Mouse (Mus musculus) stomach, postnatal 0 days (tissue): Measurements from ENCODE around the gene Gfra1. TPM values are rescaled to one million over a fixed set of nuclear protein-coding genes. Genes with fewer than 3 reads are reported as not detected.
A peak's percentile ranks its signal among the peaks of the same experiment; 100 is the strongest.

Experiments used
- ATAC-seq: fragments of 200-750 bp; cut with Nextera tagmentation; 2 replicates; pipeline ENCODE4 v1.8.0; 2017; ENCODE audit not compliant: low FRiP score, low TSS enrichment
- DNase-seq: peaks from one replicate; pipeline ENCODE4 v3.0.0-alpha.2; 2016; ENCODE audit warnings: low spot score
- H3K27ac ChIP-seq: fragments of 300-500 bp; sonication (generic); replicated peaks from 2 replicates; pipeline ENCODE4 v1.5.1; 2014; ENCODE audit warnings: mild to moderate bottlenecking, control low read depth
- H3K27me3 ChIP-seq: fragments of 300-500 bp; sonication (generic); 2 replicates; pipeline ENCODE4 v1.6.1; 2014; ENCODE audit warnings: low read length; ENCODE audit not compliant: control insufficient read depth, insufficient read depth
- H3K36me3 ChIP-seq: fragments of 300-500 bp; sonication (generic); 2 replicates; pipeline ENCODE4 v1.6.1; 2014; ENCODE audit warnings: low read length, mixed read lengths; ENCODE audit not compliant: control insufficient read depth, insufficient read depth
- H3K4me1 ChIP-seq: fragments of 300-500 bp; sonication (generic); replicated peaks from 2 replicates; pipeline ENCODE4 v1.6.1; 2014; ENCODE audit warnings: antibody characterized with exemption; ENCODE audit not compliant: control insufficient read depth, insufficient read depth
- H3K4me2 ChIP-seq: fragments of 300-500 bp; sonication (generic); replicated peaks from 2 replicates; pipeline ENCODE4 v1.6.1; 2014; ENCODE audit warnings: low read depth, mild to moderate bottlenecking, control low read depth, moderate library complexity
- H3K4me3 ChIP-seq: fragments of 300-500 bp; sonication (generic); 2 replicates; pipeline ENCODE4 v1.5.1; 2014; ENCODE audit warnings: low read depth, low read length, control low read depth
- H3K9ac ChIP-seq: fragments of 300-500 bp; sonication (generic); 2 replicates; pipeline ENCODE4 v1.6.1; 2014; ENCODE audit warnings: mild to moderate bottlenecking, low read length, control low read depth, mixed read lengths
- H3K9me3 ChIP-seq: fragments of 300-500 bp; sonication (generic); 2 replicates; pipeline ENCODE4 v1.6.1; 2016; ENCODE audit warnings: low read length; ENCODE audit not compliant: control insufficient read depth
- CTCF ChIP-seq: IDR thresholded peaks from 2 replicates; pipeline ENCODE4 v1.5.1; 2016; ENCODE audit warnings: antibody characterized with exemption, low read depth, mild to moderate bottlenecking, moderate library complexity
- EP300 ChIP-seq: optimal IDR thresholded peaks from 2 replicates; pipeline ENCODE3; 2016; ENCODE audit warnings: antibody characterized with exemption
- WGBS: fragments of 180-500 bp; shearing (Covaris S2); extraction: QIAGEN DNeasy Blood & Tissue Kit; methylation state at CpG from one replicate; pipeline ENCODE4 v1.1.7; 2014; 5-methylcytosine and 5-hydroxymethylcytosine counted together
- polyA plus RNA-seq: library from polyadenylated mRNA; unstranded; fragments of >200 nt; fragmentation: Nextera tagmentation; extraction: Ambion mirVana; gene quantifications from 2 replicates; pipeline ENCODE4 v1.2.1, GENCODE M21; 2015

Gene Gfra1
- polyA plus RNA-seq, 1 experiment from 2014 or later = 9.1 TPM

DNA sequence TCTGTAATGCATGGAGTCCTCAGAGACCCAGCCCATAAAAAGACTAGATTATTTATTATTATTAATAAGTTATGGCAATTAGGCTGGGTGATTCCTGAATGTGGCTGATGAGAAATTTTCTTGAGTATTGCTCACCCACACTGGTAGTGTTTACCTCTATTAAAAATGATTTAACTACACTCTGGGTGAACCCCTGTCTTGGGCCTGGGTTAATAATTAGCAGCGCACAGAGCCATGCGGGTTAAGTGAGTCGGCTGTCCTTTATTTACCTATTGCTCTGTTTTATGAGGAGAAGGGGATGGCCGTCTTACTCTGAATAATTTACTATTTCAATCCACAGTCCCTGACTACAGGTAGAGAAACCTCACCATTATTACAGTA lies 59.1 kb downstream of the Gfra1 start:
- no peak overlapping the region for H3K9ac ChIP-seq
- WGBS = 43% methylated on average over 4 of the region's 4 CpGs
- H3K4me1 ChIP-seq = no peaks in the 10 kb centered on the region; the same call in 1 of the 2 replicates
- peak; percentile 91 for ATAC-seq
- H3K4me3 ChIP-seq = no peak overlapping the region
- H3K27ac ChIP-seq = peak overlapping the region; percentile 40; the same call in 1 of the 2 replicates
- TF ChIP-seq EP300 (no peak), CTCF (no peak)
- peak; percentile 59 for DNase-seq
- H3K36me3 ChIP-seq = no peaks in the 10 kb centered on the region
- no peaks in the 10 kb centered on the region for H3K9me3 ChIP-seq
- no peak overlapping the region for H3K4me2 ChIP-seq
- H3K27me3 ChIP-seq = no peaks in the 10 kb centered on the region

GRCm38 (mm10) chr19:58395785-58396603 lies 59.7 kb downstream of the Gfra1 start:
- Histone ChIP-seq H3K27ac (peak overlapping the region; percentile 40; the same call in 1 of the 2 replicates), H3K9ac (no peak overlapping the region), H3K36me3 (no peaks in the 10 kb centered on the region), H3K4me1 (no peaks in the 10 kb centered on the region; the same call in 1 of the 2 replicates), H3K27me3 (no peaks in the 10 kb centered on the region), H3K4me2 (no peak overlapping the region), H3K9me3 (no peaks in the 10 kb centered on the region), H3K4me3 (no peak overlapping the region)
- peak; percentile 39 for DNase-seq
- WGBS = 58% methylated on average over 16 of the region's 16 CpGs
- TF ChIP-seq EP300 (no peak), CTCF (no peak)
- peak; percentile 53 for ATAC-seq

GRCm38 (mm10) chr19:58393121-58393520 lies 62.6 kb downstream of the Gfra1 start:
- no peak for ATAC-seq
- H3K4me3 ChIP-seq = no peak overlapping the region
- TF ChIP-seq CTCF = no peak
- TF ChIP-seq EP300 = no peak
- no peak overlapping the region for H3K4me2 ChIP-seq
- no peaks in the 10 kb centered on the region for H3K27me3 ChIP-seq
- no peak overlapping the region for H3K27ac ChIP-seq
- WGBS = 85% methylated on average over 7 of the region's 7 CpGs
- no peaks in the 10 kb centered on the region for H3K9me3 ChIP-seq
- H3K36me3 ChIP-seq = no peaks in the 10 kb centered on the region
- no peak overlapping the region for H3K9ac ChIP-seq
- no peak for DNase-seq
- H3K4me1 ChIP-seq = no peaks in the 10 kb centered on the region; the same call in 1 of the 2 replicates

GRCm38 (mm10) chr19:58391796-58392195 lies 63.9 kb downstream of the Gfra1 start:
- Histone ChIP-seq H3K9ac (no peak overlapping the region), H3K9me3 (no peaks in the 10 kb centered on the region), H3K36me3 (no peaks in the 10 kb centered on the region), H3K4me3 (no peak overlapping the region), H3K4me2 (no peak overlapping the region), H3K4me1 (no peaks in the 10 kb centered on the region; the same call in 1 of the 2 replicates), H3K27me3 (no peaks in the 10 kb centered on the region), H3K27ac (no peak overlapping the region)
- TF ChIP-seq EP300 (no peak), CTCF (no peak)
- no peak for DNase-seq
- ATAC-seq = no peak
- 68% methylated on average over 5 of the region's 5 CpGs for WGBS

GRCm38 (mm10) chr19:58389466-58389865 lies 66.2 kb downstream of the Gfra1 start:
- Histone ChIP-seq H3K4me2 (no peak overlapping the region), H3K9me3 (no peaks in the 10 kb centered on the region), H3K27ac (no peak overlapping the region), H3K4me3 (no peak overlapping the region), H3K9ac (no peak overlapping the region), H3K36me3 (no peaks in the 10 kb centered on the region), H3K4me1 (no peaks in the 10 kb centered on the region), H3K27me3 (no peaks in the 10 kb centered on the region)
- ATAC-seq (no peak), DNase-seq (no peak)
- 73% methylated on average over 8 of the region's 8 CpGs for WGBS
- no peak for TF ChIP-seq EP300
- TF ChIP-seq CTCF = no peak

DNA sequence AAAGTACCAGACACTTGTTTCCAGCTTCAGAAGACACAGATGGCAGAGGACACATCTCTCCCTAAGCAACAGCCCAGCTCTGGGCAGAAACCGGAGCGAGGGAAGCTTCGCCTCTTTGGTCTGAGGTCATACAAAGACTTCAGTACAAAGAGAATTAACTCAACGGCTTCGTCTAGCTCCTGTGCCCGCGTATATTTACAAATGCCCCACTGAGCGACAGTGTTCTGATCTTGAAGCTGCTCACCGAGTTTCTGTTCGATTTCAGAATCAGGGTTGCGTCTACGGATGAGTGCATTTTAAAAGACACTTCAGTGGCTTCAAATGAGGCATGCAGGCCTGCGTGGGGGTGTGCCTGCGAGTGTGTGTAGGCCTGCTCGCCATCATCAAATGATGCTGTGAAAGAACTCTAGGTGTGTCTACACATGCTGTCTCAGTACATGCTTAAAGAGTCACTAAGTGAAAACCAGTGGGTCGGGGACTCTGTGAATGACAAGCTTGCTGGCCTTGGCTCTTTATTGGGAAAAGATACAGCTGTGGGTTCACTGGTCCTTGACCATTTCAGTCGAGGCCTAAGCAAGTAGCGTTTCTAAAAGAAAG lies 66.8 kb downstream of the Gfra1 start:
- ATAC-seq (no peak), DNase-seq (no peak)
- no peak overlapping the region for H3K4me3 ChIP-seq
- no peaks in the 10 kb centered on the region for H3K36me3 ChIP-seq
- H3K27me3 ChIP-seq = no peaks in the 10 kb centered on the region
- no peak overlapping the region for H3K4me2 ChIP-seq
- no peaks in the 10 kb centered on the region for H3K9me3 ChIP-seq
- no peak overlapping the region for H3K9ac ChIP-seq
- 85% methylated on average over 18 of the region's 18 CpGs for WGBS
- H3K27ac ChIP-seq = no peak overlapping the region
- no peak for TF ChIP-seq EP300
- TF ChIP-seq CTCF = no peak
- H3K4me1 ChIP-seq = no peaks in the 10 kb centered on the region
